Mouse (Mus musculus) thymus, adult 2 months (tissue): Measurements from ENCODE around the gene Slc22a18. TPM values are rescaled to one million over a fixed set of nuclear protein-coding genes. Genes with fewer than 3 reads are reported as not detected.

ENCODE experiments used
- DNase-seq: peaks from one replicate; pipeline ENCODE4 v3.0.0; 2021
- H3K27ac ChIP-seq: fragments of 200-500 bp; 2 replicates; pipeline ENCODE4 v1.5.1; 2012; ENCODE audit warnings: low read length, control low read depth; ENCODE audit not compliant: control insufficient read depth, insufficient read depth
- H3K27me3 ChIP-seq: fragments of 200-500 bp; 2 replicates; pipeline ENCODE4 v1.6.1; 2012; ENCODE audit warnings: mild to moderate bottlenecking, low read length, moderate library complexity, mixed read lengths; ENCODE audit not compliant: control insufficient read depth, insufficient read depth
- H3K36me3 ChIP-seq: fragments of 200-500 bp; 2 replicates; pipeline ENCODE4 v1.6.1; 2012; ENCODE audit warnings: mild to moderate bottlenecking, low read length, moderate library complexity; ENCODE audit not compliant: control insufficient read depth, insufficient read depth
- H3K4me1 ChIP-seq: fragments of 200-500 bp; replicated peaks from 2 replicates; pipeline ENCODE4 v1.6.1; 2012; ENCODE audit warnings: low read length; ENCODE audit not compliant: control insufficient read depth, insufficient read depth
- H3K4me3 ChIP-seq: fragments of 200-500 bp; 2 replicates; pipeline ENCODE4 v1.5.1; 2012; ENCODE audit warnings: mild to moderate bottlenecking, low read length, control low read depth, moderate library complexity; ENCODE audit not compliant: control insufficient read depth, insufficient read depth
- CTCF ChIP-seq: fragments of 200-500 bp; IDR thresholded peaks from 2 replicates; pipeline ENCODE4 v1.5.1; 2012; ENCODE audit warnings: mild to moderate bottlenecking, control low read depth, low read length, moderate library complexity, borderline replicate concordance; ENCODE audit not compliant: control insufficient read depth, poor library complexity, insufficient read depth; ENCODE audit errors: extremely low read depth
- POLR2A ChIP-seq: fragments of 200-500 bp; IDR thresholded peaks from 2 replicates; pipeline ENCODE4 v1.6.1; 2012; ENCODE audit warnings: mild to moderate bottlenecking, low read length, control low read depth, moderate library complexity; ENCODE audit not compliant: control insufficient read depth, poor library complexity, insufficient read depth; ENCODE audit errors: extremely low read depth
- WGBS: fragments of 180-500 bp; shearing (Covaris S2); methylation state at CpG from one replicate; pipeline ENCODE4 v1.1.7; 2018; 5-methylcytosine and 5-hydroxymethylcytosine counted together
- polyA plus RNA-seq: library from polyadenylated mRNA; depleted of rRNA; stranded (reverse); fragments of >200 nt; gene quantifications from 2 replicates; pipeline ENCODE4 v1.2.3, GENCODE M21; 2012

Gene Slc22a18
- polyA plus RNA-seq, 1 experiment = 8.0 TPM

GRCm38 (mm10) chr7:143437894-143438581, 35.5 kb upstream of the Slc22a18 start:
- Histone ChIP-seq H3K4me3 (no peak overlapping the region), H3K4me1 (no peaks in the 10 kb centered on the region), H3K27ac (no peak overlapping the region), H3K27me3 (peaks cover 4% of the 10 kb centered on the region; the same call in 1 of the 2 replicates), H3K36me3 (no peaks in the 10 kb centered on the region)
- TF ChIP-seq POLR2A = no peak
- no peak for TF ChIP-seq CTCF
- WGBS = 22% methylated on average over 59 of the region's 63 CpGs
- DNase-seq = no peak

- TF ChIP-seq CTCF = no peak
- no peak for TF ChIP-seq POLR2A
Measured at GRCm38 (mm10) chr7:143438965-143439364, 34.6 kb upstream of the Slc22a18 start.

DNA sequence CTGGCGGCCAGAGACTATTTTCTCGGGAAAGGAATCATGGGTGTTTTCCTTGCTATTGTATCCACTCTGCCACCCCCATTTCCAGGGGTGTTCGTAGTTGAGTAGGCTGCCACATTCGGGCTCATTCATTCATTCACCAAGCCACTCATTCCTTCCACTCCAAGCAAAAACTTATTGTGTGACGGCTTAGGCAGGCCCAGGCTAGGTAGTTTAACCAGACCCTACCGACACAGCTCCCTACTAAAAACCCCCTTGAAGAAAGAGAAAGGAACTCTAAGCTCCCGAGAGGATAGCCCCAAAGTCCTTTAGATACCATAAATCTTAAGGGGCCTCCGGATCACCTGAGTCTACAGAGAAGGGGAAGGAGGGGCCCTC, 29.0 kb upstream of the Slc22a18 start:
- Histone ChIP-seq H3K27me3 (peaks cover 14% of the 10 kb centered on the region), H3K4me3 (no peak overlapping the region), H3K27ac (no peak overlapping the region), H3K4me1 (no peaks in the 10 kb centered on the region), H3K36me3 (no peaks in the 10 kb centered on the region)
- WGBS = 48% methylated on average over 8 of the region's 8 CpGs
- TF ChIP-seq POLR2A = no peak
- TF ChIP-seq CTCF = no peak
- DNase-seq = no peak

More at GRCm38 (mm10) chr7:143438965-143439364, 34.6 kb upstream of the Slc22a18 start:
- H3K4me3 ChIP-seq = no peak overlapping the region
- DNase-seq = no peak
- 96% methylated on average over 1 of the region's 1 CpGs for WGBS
- no peaks in the 10 kb centered on the region for H3K4me1 ChIP-seq
- H3K36me3 ChIP-seq = no peaks in the 10 kb centered on the region
- H3K27me3 ChIP-seq = peaks cover 4% of the 10 kb centered on the region; the same call in 1 of the 2 replicates
- H3K27ac ChIP-seq = no peak overlapping the region

GRCm38 (mm10) chr7:143444955-143445648, 28.4 kb upstream of the Slc22a18 start:
- Histone ChIP-seq H3K36me3 (no peaks in the 10 kb centered on the region), H3K4me1 (no peaks in the 10 kb centered on the region), H3K27ac (no peak overlapping the region), H3K4me3 (no peak overlapping the region), H3K27me3 (peaks cover 14% of the 10 kb centered on the region)
- WGBS = 13% methylated on average over 55 of the region's 55 CpGs
- no peak for DNase-seq
- TF ChIP-seq POLR2A (no peak), CTCF (no peak)

DNA sequence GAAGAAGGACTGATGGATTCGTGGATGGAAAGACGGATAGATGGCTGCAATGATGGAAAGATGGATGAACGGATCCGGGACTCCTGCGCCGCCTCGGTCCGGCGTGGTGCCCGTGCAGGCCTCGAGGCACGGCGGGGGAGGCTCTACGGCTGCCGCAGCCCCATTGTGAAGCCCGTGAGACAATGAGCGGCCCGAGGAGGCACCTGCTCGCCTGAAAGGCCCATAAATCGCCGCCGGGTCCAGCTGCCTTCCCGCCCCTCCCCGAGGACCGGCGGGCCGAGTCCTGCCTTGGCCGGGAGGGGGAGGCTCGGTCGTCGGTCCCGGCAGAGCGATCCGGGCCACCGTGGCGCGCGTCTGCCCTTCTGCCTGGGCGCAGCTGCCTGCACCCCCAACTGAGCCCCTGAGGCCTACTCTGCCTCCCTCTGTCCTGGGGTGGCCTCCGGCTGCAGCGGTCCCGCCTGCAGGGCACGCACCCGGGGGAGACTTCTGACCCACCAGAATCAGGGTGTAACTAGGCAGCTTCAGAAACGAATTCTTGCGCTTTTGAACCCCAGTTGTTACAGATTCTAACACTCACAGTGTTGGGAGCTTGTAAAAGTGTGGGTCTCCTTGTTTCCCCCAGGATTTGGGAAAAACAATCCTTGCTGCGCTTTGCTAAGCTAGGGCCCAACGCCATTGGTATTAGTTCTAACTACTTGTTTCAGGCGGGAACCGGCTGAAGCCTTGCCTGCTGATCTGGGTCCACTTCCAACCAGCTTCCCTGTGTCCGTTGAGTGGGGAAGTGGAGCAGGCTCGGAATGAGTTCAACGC, 27.7 kb upstream of the Slc22a18 start:
- Histone ChIP-seq H3K4me3 (no peak overlapping the region), H3K36me3 (no peaks in the 10 kb centered on the region), H3K4me1 (no peaks in the 10 kb centered on the region), H3K27me3 (peaks cover 14% of the 10 kb centered on the region), H3K27ac (no peak overlapping the region)
- DNase-seq = no peak
- TF ChIP-seq POLR2A (no peak), CTCF (no peak)
- 18% methylated on average over 53 of the region's 53 CpGs for WGBS

GRCm38 (mm10) chr7:143447130-143447529, 26.4 kb upstream of the Slc22a18 start:
- Histone ChIP-seq H3K4me3 (no peak overlapping the region), H3K27me3 (peaks cover 14% of the 10 kb centered on the region), H3K36me3 (no peaks in the 10 kb centered on the region), H3K27ac (no peak overlapping the region), H3K4me1 (no peaks in the 10 kb centered on the region)
- 77% methylated on average over 2 of the region's 2 CpGs for WGBS
- DNase-seq = no peak
- TF ChIP-seq CTCF (no peak), POLR2A (no peak)
